Mouse (Mus musculus) MEL (cell line): Measurements from ENCODE around the gene Npcd.

Experiments used
- CTCF ChIP-seq, 3 experiments: IDR thresholded peaks in 2 of 3; conservative IDR thresholded peaks in 1 of 3; 2 replicates each; pipeline ENCODE4 v1.5.1; 2011 to 2012; ENCODE audit warnings: low read length in 3 of 3, low read depth in 2 of 3, mild to moderate bottlenecking in 2 of 3, improper control_type of control experiment in 1 of 3, inconsistent platforms in 1 of 3, mixed read lengths in 1 of 3, moderate library complexity in 1 of 3; ENCODE audit not compliant: control insufficient read depth in 1 of 3, insufficient read depth in 1 of 3, poor library complexity in 1 of 3, severe bottlenecking in 1 of 3
- EP300 ChIP-seq, 2 experiments: IDR thresholded peaks; 2 replicates each; pipeline ENCODE4 v1.6.1; 2011; ENCODE audit warnings: improper control_type of control experiment in 2 of 2, low read length in 2 of 2, low read depth in 1 of 2, mild to moderate bottlenecking in 1 of 2
- POLR2A ChIP-seq, 2 experiments: IDR thresholded peaks; 2 replicates each; pipeline ENCODE4 v1.6.1; 2011 to 2012; ENCODE audit warnings: low read length in 2 of 2, mild to moderate bottlenecking in 2 of 2, control low read depth in 1 of 2, improper control_type of control experiment in 1 of 2, low read depth in 1 of 2, moderate library complexity in 1 of 2; ENCODE audit not compliant: control insufficient read depth in 1 of 2, insufficient read depth in 1 of 2, poor library complexity in 1 of 2

GRCm38 (mm10) chr15:79755176-79755575, 78.9 kb downstream of the Npcd start:
- TF ChIP-seq EP300 (IDR thresholded peaks at IDR 0.05; ENCODE audit: low read depth in 1 of 2, low read length in 2 of 2) (no peak), CTCF (IDR thresholded peaks at IDR 0.05 in 2 of 3, conservative IDR thresholded peaks at IDR 0.05 in 1 of 3; ENCODE audit: control insufficient read depth in 1 of 3, insufficient read depth in 1 of 3, low read depth in 2 of 3, low read length in 3 of 3, poor library complexity in 1 of 3, severe bottlenecking in 1 of 3) (no peak), POLR2A (IDR thresholded peaks at IDR 0.05; ENCODE audit: control insufficient read depth in 1 of 2, insufficient read depth in 1 of 2, low read depth in 1 of 2, low read length in 2 of 2, poor library complexity in 1 of 2) (no peak)
